In the genomic region with DNA sequence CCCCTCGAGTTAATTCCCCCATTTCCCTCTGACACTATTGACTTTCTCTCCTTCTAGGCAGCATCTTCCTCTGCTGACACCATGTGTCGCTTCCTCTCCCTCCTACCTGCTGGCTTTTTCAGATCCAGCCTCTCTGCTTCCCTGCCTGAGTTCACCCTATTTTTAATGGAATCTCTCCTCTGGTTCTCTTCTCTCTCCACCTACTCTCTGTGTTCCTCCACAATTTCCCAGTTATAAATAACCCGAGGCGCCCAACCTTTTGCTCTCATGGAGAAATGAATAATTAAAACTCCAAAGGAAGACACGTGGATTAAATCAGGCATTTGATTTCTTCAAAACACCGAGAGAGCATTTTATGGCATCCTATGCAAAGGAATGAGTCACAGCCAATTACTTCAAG, we compare ENCODE assay signal across 33 mouse cellular contexts.
DNase-seq lines count a peak whose midpoint lies in the region; ATAC-seq and TF ChIP-seq lines count a peak whose summit lies in the region.
"Had no signal": no experiment of that assay in that cellular context is flagged by ENCODE, and none has a peak within 500 bp of the region (broad histone marks: within the 10 kb centered on the region; RNA-seq: fewer than 3 reads in every experiment).

No protein-coding gene starts in this region.

- H3K4me1 ChIP-seq in embryonic facial prominence, embryonic 10.5 days: no peaks in the 10 kb centered on the region
- no peaks in the 10 kb centered on the region for H3K4me1 ChIP-seq in heart, embryonic 12.5 days (replicated peaks)
- H3K4me1 ChIP-seq: embryonic facial prominence, embryonic 15.5 days; forebrain, embryonic 12.5 days; heart, embryonic 10.5 days; hindbrain, embryonic 13.5 days; limb, embryonic 15.5 days; liver, embryonic 13.5 days; megakaryocyte, embryonic 14.5 days; midbrain, embryonic 12.5 days; neural tube, embryonic 13.5 days had no signal

- H3K27ac ChIP-seq in layer of hippocampus, adult 2 months: peak overlapping the region; percentile 32; the same call in 1 of the 2 replicates
- H3K27ac ChIP-seq in embryonic facial prominence, embryonic 10.5 days (replicated peaks): no peak overlapping the region
- H3K27ac ChIP-seq in heart, embryonic 12.5 days (ENCODE audit: poor library complexity, severe bottlenecking): no peak overlapping the region
- H3K27ac ChIP-seq: embryonic facial prominence, embryonic 15.5 days; forebrain, embryonic 12.5 days; heart, embryonic 10.5 days; hindbrain, embryonic 13.5 days; kidney, postnatal 0 days; limb, embryonic 10.5 days; limb, embryonic 15.5 days; liver, embryonic 13.5 days; midbrain, embryonic 12.5 days; neural tube, embryonic 13.5 days had no signal

- no peak overlapping the region for H3K4me2 ChIP-seq in heart, embryonic 12.5 days
- H3K4me2 ChIP-seq: embryonic facial prominence, embryonic 15.5 days; forebrain, embryonic 12.5 days; hindbrain, embryonic 13.5 days; limb, embryonic 15.5 days; liver, embryonic 13.5 days; midbrain, embryonic 12.5 days; neural tube, embryonic 13.5 days had no signal

- H3K9me3 ChIP-seq in embryonic facial prominence, embryonic 10.5 days: no peaks in the 10 kb centered on the region
- no peaks in the 10 kb centered on the region for H3K9me3 ChIP-seq in heart, embryonic 12.5 days (replicated peaks)
- H3K9me3 ChIP-seq: embryonic facial prominence, embryonic 15.5 days; forebrain, embryonic 12.5 days; heart, embryonic 10.5 days; hindbrain, embryonic 13.5 days; limb, embryonic 10.5 days; limb, embryonic 15.5 days; liver, embryonic 13.5 days; megakaryocyte, embryonic 14.5 days; midbrain, embryonic 12.5 days; neural tube, embryonic 13.5 days had no signal

- ATAC-seq in heart, embryonic 12.5 days (ENCODE audit: insufficient number of reproducible peaks, low FRiP score): no peak
- ATAC-seq: CD4-positive, CD25-positive, alpha-beta regulatory T cell, adult 4 months; intestine, embryonic 16.5 days; lung, postnatal 0 days had no signal

- no peaks in the 10 kb centered on the region for H3K27me3 ChIP-seq in embryonic facial prominence, embryonic 10.5 days (replicated peaks; ENCODE audit: low read depth, poor library complexity, severe bottlenecking)
- no peaks in the 10 kb centered on the region for H3K27me3 ChIP-seq in heart, embryonic 12.5 days (replicated peaks)
- H3K27me3 ChIP-seq: embryonic facial prominence, embryonic 15.5 days; forebrain, embryonic 12.5 days; hindbrain, embryonic 13.5 days; limb, embryonic 15.5 days; liver, embryonic 13.5 days; megakaryocyte, embryonic 14.5 days; midbrain, embryonic 12.5 days; neural tube, embryonic 13.5 days had no signal

- WGBS in embryonic facial prominence, embryonic 10.5 days: 78% methylated on average over 6 of the region's 6 CpGs
- 67% methylated on average over 6 of the region's 6 CpGs for WGBS in heart, embryonic 12.5 days

- H3K9ac ChIP-seq in heart, embryonic 12.5 days: no peak overlapping the region
- H3K9ac ChIP-seq: embryonic facial prominence, embryonic 15.5 days; forebrain, embryonic 12.5 days; hindbrain, embryonic 13.5 days; limb, embryonic 15.5 days; liver, embryonic 13.5 days; midbrain, embryonic 12.5 days; neural tube, embryonic 13.5 days had no signal

- no peak for TF ChIP-seq CTCF in layer of hippocampus, adult 2 months (conservative IDR thresholded peaks at IDR 0.05)

- no peak for DNase-seq in layer of hippocampus, adult 2 months (ENCODE audit: low spot score in 2 of 2)
- DNase-seq in layer of hippocampus, adult 8-10 months (ENCODE audit: low spot score in 2 of 2): no peak
- peak; percentile 53 for DNase-seq in right cerebral cortex, adult 18-20 months
- DNase-seq in right cerebral cortex, postnatal 25 days: no peak
- peak; percentile 40 for DNase-seq in forelimb bud, embryonic 11.5 days (ENCODE audit: low read depth, low spot score)
- no peak for DNase-seq in embryonic facial prominence, embryonic 10.5 days (ENCODE audit: low spot score)
- DNase-seq: adrenal gland, postnatal 25 days; cerebellum, adult 18-20 months; cerebellum, postnatal 10 days; gastrocnemius, postnatal 25 days; heart, adult 11 months; heart, postnatal 36 days; kidney, adult 8-10 months; kidney, postnatal 4 days; liver, embryonic 13.5 days; lung, adult 18-20 months; lung, postnatal 4 days; right cerebral cortex, postnatal 4 days; thymus, postnatal 14 days had no signal

- H3K36me3 ChIP-seq in embryonic facial prominence, embryonic 10.5 days (replicated peaks): no peaks in the 10 kb centered on the region
- no peaks in the 10 kb centered on the region for H3K36me3 ChIP-seq in heart, embryonic 12.5 days
- H3K36me3 ChIP-seq: embryonic facial prominence, embryonic 15.5 days; forebrain, embryonic 12.5 days; heart, embryonic 10.5 days; hindbrain, embryonic 13.5 days; limb, embryonic 10.5 days; limb, embryonic 15.5 days; liver, embryonic 13.5 days; midbrain, embryonic 12.5 days; neural tube, embryonic 13.5 days had no signal

- H3K4me3 ChIP-seq in layer of hippocampus, adult 2 months: no peak overlapping the region
- no peak overlapping the region for H3K4me3 ChIP-seq in embryonic facial prominence, embryonic 10.5 days
- H3K4me3 ChIP-seq in heart, embryonic 12.5 days: no peak overlapping the region
- H3K4me3 ChIP-seq: embryonic facial prominence, embryonic 15.5 days; forebrain, embryonic 12.5 days; heart, embryonic 10.5 days; hindbrain, embryonic 13.5 days; limb, embryonic 10.5 days; limb, embryonic 15.5 days; liver, embryonic 13.5 days; megakaryocyte, embryonic 14.5 days; midbrain, embryonic 12.5 days; neural tube, embryonic 13.5 days had no signal

Comparison
In these comparisons a context has a peak if more than half of its experiments do, and no peak if none do; other contexts are left out.
1. DNase-seq: peak in right cerebral cortex, adult 18-20 months (single experiment) and forelimb bud, embryonic 11.5 days (single experiment); none in layer of hippocampus, adult 2 months (0 of 2), layer of hippocampus, adult 8-10 months (0 of 2), right cerebral cortex, postnatal 25 days (single experiment) and embryonic facial prominence, embryonic 10.5 days (single experiment).